Comparison of ENCODE assay signal across 27 mouse cellular contexts in genomic region chr5:27147397-27147945, GRCm38 (mm10).
DNase-seq lines count a peak whose midpoint lies in the region; ATAC-seq and TF ChIP-seq lines count a peak whose summit lies in the region.
"Had no signal": no experiment of that assay in that cellular context is flagged by ENCODE, and none has a peak within 500 bp of the region (broad histone marks: within the 10 kb centered on the region; RNA-seq: fewer than 3 reads in every experiment).

No protein-coding gene starts in this region.

- no peaks in the 10 kb centered on the region for H3K9me3 ChIP-seq in hindbrain, embryonic 13.5 days
- no peaks in the 10 kb centered on the region for H3K9me3 ChIP-seq in hindbrain, embryonic 11.5 days (ENCODE audit: control insufficient read depth, low read length)
- no peaks in the 10 kb centered on the region for H3K9me3 ChIP-seq in hindbrain, embryonic 14.5 days (ENCODE audit: control insufficient read depth, low read length)
- H3K9me3 ChIP-seq in hindbrain, postnatal 0 days (ENCODE audit: low read length), result no peaks in the 10 kb centered on the region
- H3K9me3 ChIP-seq in heart, embryonic 12.5 days (replicated peaks), result no peaks in the 10 kb centered on the region
- H3K9me3 ChIP-seq: forebrain, embryonic 10.5 days; forebrain, embryonic 15.5 days; heart, embryonic 13.5 days; intestine, embryonic 15.5 days; limb, embryonic 12.5 days; liver, embryonic 15.5 days; neural tube, embryonic 12.5 days had no signal

- H3K27me3 ChIP-seq in hindbrain, embryonic 13.5 days, result no peaks in the 10 kb centered on the region
- no peaks in the 10 kb centered on the region for H3K27me3 ChIP-seq in hindbrain, embryonic 11.5 days (ENCODE audit: control insufficient read depth, insufficient read depth, low read length)
- H3K27me3 ChIP-seq in hindbrain, embryonic 14.5 days (ENCODE audit: control insufficient read depth, insufficient read depth, low read length), result no peaks in the 10 kb centered on the region
- H3K27me3 ChIP-seq in hindbrain, postnatal 0 days (ENCODE audit: insufficient read depth, low read length), result no peaks in the 10 kb centered on the region
- H3K27me3 ChIP-seq in heart, embryonic 12.5 days (replicated peaks), result no peaks in the 10 kb centered on the region
- H3K27me3 ChIP-seq: forebrain, embryonic 15.5 days; heart, embryonic 13.5 days; intestine, embryonic 15.5 days; limb, embryonic 12.5 days; liver, embryonic 15.5 days; neural tube, embryonic 12.5 days had no signal

- H3K9ac ChIP-seq in hindbrain, embryonic 13.5 days, result no peak overlapping the region
- H3K9ac ChIP-seq in hindbrain, embryonic 11.5 days (ENCODE audit: low read depth, low read length), result no peak overlapping the region
- no peak overlapping the region for H3K9ac ChIP-seq in hindbrain, embryonic 14.5 days
- no peak overlapping the region for H3K9ac ChIP-seq in hindbrain, postnatal 0 days (replicated peaks; ENCODE audit: low read length)
- no peak overlapping the region for H3K9ac ChIP-seq in heart, embryonic 12.5 days
- H3K9ac ChIP-seq: forebrain, embryonic 15.5 days; heart, embryonic 13.5 days; intestine, embryonic 15.5 days; limb, embryonic 12.5 days; liver, embryonic 15.5 days; lung, embryonic 14.5 days; neural tube, embryonic 12.5 days had no signal

- DNase-seq in hindbrain, embryonic 11.5 days (ENCODE audit: low spot score), result no peak
- no peak for DNase-seq in hindbrain, embryonic 14.5 days (ENCODE audit: low spot score)
- DNase-seq in hindbrain, postnatal 0 days (ENCODE audit: low spot score), result peak; percentile 65
- DNase-seq in retina, embryonic 14.5 days (ENCODE audit: low spot score), result peak; percentile 37
- no peak for DNase-seq in spleen, postnatal 10 days (ENCODE audit: low spot score in 2 of 2)
- DNase-seq: adrenal gland, postnatal 14 days; cerebellum, adult 18-20 months; cerebellum, postnatal 14 days; heart, adult 2 months; heart, postnatal 10 days; kidney, adult 8-10 months; kidney, postnatal 14 days; layer of hippocampus, adult 9-11 months; lung, embryonic 14.5 days; lung, postnatal 14 days; thymus, postnatal 14 days had no signal

- H3K4me3 ChIP-seq in hindbrain, embryonic 13.5 days, result no peak overlapping the region
- no peak overlapping the region for H3K4me3 ChIP-seq in hindbrain, embryonic 11.5 days (ENCODE audit: low read depth, low read length)
- H3K4me3 ChIP-seq in hindbrain, embryonic 14.5 days (replicated peaks; ENCODE audit: low read length), result no peak overlapping the region
- H3K4me3 ChIP-seq in hindbrain, postnatal 0 days (ENCODE audit: low read length), result no peak overlapping the region
- H3K4me3 ChIP-seq in heart, embryonic 12.5 days, result no peak overlapping the region
- H3K4me3 ChIP-seq: forebrain, embryonic 10.5 days; forebrain, embryonic 15.5 days; heart, adult 2 months; heart, embryonic 13.5 days; intestine, embryonic 15.5 days; limb, embryonic 12.5 days; liver, embryonic 15.5 days; myocyte; neural tube, embryonic 12.5 days had no signal

- no peak overlapping the region for H3K27ac ChIP-seq in hindbrain, embryonic 13.5 days
- H3K27ac ChIP-seq in hindbrain, embryonic 11.5 days (ENCODE audit: low read depth, low read length), result no peak overlapping the region
- H3K27ac ChIP-seq in hindbrain, embryonic 14.5 days, result no peak overlapping the region
- peak overlapping the region; percentile 20; the same call in 1 of the 2 replicates for H3K27ac ChIP-seq in hindbrain, postnatal 0 days
- H3K27ac ChIP-seq in heart, embryonic 12.5 days (ENCODE audit: poor library complexity, severe bottlenecking), result no peak overlapping the region
- H3K27ac ChIP-seq: forebrain, embryonic 10.5 days; forebrain, embryonic 15.5 days; heart, adult 2 months; heart, embryonic 13.5 days; intestine, embryonic 15.5 days; limb, embryonic 12.5 days; liver, embryonic 15.5 days; neural tube, embryonic 12.5 days had no signal

- ATAC-seq in hindbrain, embryonic 13.5 days (ENCODE audit: low FRiP score), result peak; percentile 49; the same call in 1 of the 2 replicates
- no peak for ATAC-seq in hindbrain, embryonic 11.5 days (ENCODE audit: low FRiP score)
- ATAC-seq in hindbrain, embryonic 14.5 days (ENCODE audit: low FRiP score), result 0 out of 2 replicates have a peak, but pooled peaks have one; percentile 11
- ATAC-seq in hindbrain, postnatal 0 days, result peak; percentile 78
- ATAC-seq in heart, embryonic 12.5 days (ENCODE audit: insufficient number of reproducible peaks, low FRiP score), result no peak
- ATAC-seq: CD4-positive, CD25-positive, alpha-beta regulatory T cell, adult 4 months; forebrain, embryonic 15.5 days; intestine, embryonic 15.5 days had no signal

- H3K36me3 ChIP-seq in hindbrain, embryonic 13.5 days, result no peaks in the 10 kb centered on the region
- no peaks in the 10 kb centered on the region for H3K36me3 ChIP-seq in hindbrain, embryonic 11.5 days (ENCODE audit: control insufficient read depth, insufficient read depth, low read length)
- no peaks in the 10 kb centered on the region for H3K36me3 ChIP-seq in hindbrain, embryonic 14.5 days (replicated peaks; ENCODE audit: control insufficient read depth, insufficient read depth)
- H3K36me3 ChIP-seq in hindbrain, postnatal 0 days (ENCODE audit: insufficient read depth, low read length), result no peaks in the 10 kb centered on the region
- H3K36me3 ChIP-seq in heart, embryonic 12.5 days, result no peaks in the 10 kb centered on the region
- H3K36me3 ChIP-seq: forebrain, embryonic 10.5 days; forebrain, embryonic 15.5 days; heart, embryonic 13.5 days; intestine, embryonic 15.5 days; limb, embryonic 12.5 days; liver, embryonic 15.5 days; neural tube, embryonic 12.5 days had no signal

- peaks cover 8% of the 10 kb centered on the region; the same call in 1 of the 2 replicates for H3K4me1 ChIP-seq in hindbrain, embryonic 13.5 days (replicated peaks)
- no peaks in the 10 kb centered on the region for H3K4me1 ChIP-seq in hindbrain, embryonic 11.5 days (replicated peaks; ENCODE audit: control insufficient read depth, insufficient read depth, low read length)
- 0 out of 2 replicates have a peak, but pooled peaks cover 2% of the 10 kb centered on the region for H3K4me1 ChIP-seq in hindbrain, embryonic 14.5 days (replicated peaks; ENCODE audit: control insufficient read depth, insufficient read depth, low read length)
- H3K4me1 ChIP-seq in hindbrain, postnatal 0 days (ENCODE audit: insufficient read depth, low read length), result peaks cover 5% of the 10 kb centered on the region; the same call in 1 of the 2 replicates
- H3K4me1 ChIP-seq in heart, embryonic 12.5 days (replicated peaks), result no peaks in the 10 kb centered on the region
- H3K4me1 ChIP-seq: forebrain, embryonic 10.5 days; forebrain, embryonic 15.5 days; heart, embryonic 13.5 days; intestine, embryonic 15.5 days; limb, embryonic 12.5 days; liver, embryonic 15.5 days; neural tube, embryonic 12.5 days had no signal

- no peak overlapping the region for H3K4me2 ChIP-seq in hindbrain, embryonic 13.5 days
- H3K4me2 ChIP-seq in hindbrain, embryonic 11.5 days (replicated peaks; ENCODE audit: low read depth, low read length), result no peak overlapping the region
- H3K4me2 ChIP-seq in hindbrain, embryonic 14.5 days (replicated peaks), result no peak overlapping the region
- no peak overlapping the region for H3K4me2 ChIP-seq in hindbrain, postnatal 0 days (ENCODE audit: low read depth, low read length)
- no peak overlapping the region for H3K4me2 ChIP-seq in heart, embryonic 12.5 days
- H3K4me2 ChIP-seq: forebrain, embryonic 15.5 days; heart, embryonic 13.5 days; intestine, embryonic 15.5 days; limb, embryonic 12.5 days; liver, embryonic 15.5 days; lung, embryonic 14.5 days; neural tube, embryonic 12.5 days had no signal

- no peak for TF ChIP-seq CTCF in hindbrain, postnatal 0 days (IDR thresholded peaks at IDR 0.05; ENCODE audit: low read depth)

- WGBS in hindbrain, embryonic 13.5 days, result 74% methylated on average over 6 of the region's 6 CpGs
- WGBS in hindbrain, embryonic 11.5 days, result 79% methylated on average over 6 of the region's 6 CpGs
- 72% methylated on average over 6 of the region's 6 CpGs for WGBS in hindbrain, embryonic 14.5 days
- WGBS in hindbrain, postnatal 0 days, result 61% methylated on average over 6 of the region's 6 CpGs
- 83% methylated on average over 6 of the region's 6 CpGs for WGBS in heart, embryonic 12.5 days

Comparison
In these comparisons a context has a peak if more than half of its experiments do, and no peak if none do; other contexts are left out.
1. ATAC-seq: peak in hindbrain, embryonic 13.5 days (single experiment), hindbrain, embryonic 14.5 days (single experiment) and hindbrain, postnatal 0 days (single experiment); none in hindbrain, embryonic 11.5 days (single experiment) and heart, embryonic 12.5 days (single experiment).
2. DNase-seq: peak in hindbrain, postnatal 0 days (single experiment) and retina, embryonic 14.5 days (single experiment); none in hindbrain, embryonic 11.5 days (single experiment), hindbrain, embryonic 14.5 days (single experiment) and spleen, postnatal 10 days (0 of 2).